Mouse (Mus musculus) limb, embryonic 15.5 days (tissue): Measurements from ENCODE around the gene App. TPM values are rescaled to one million over a fixed set of nuclear protein-coding genes. Genes with fewer than 3 reads are reported as not detected.
A peak's percentile ranks its signal among the peaks of the same experiment; 100 is the strongest.

Source experiments
- ATAC-seq: fragments of 200-750 bp; cut with Nextera tagmentation; 2 replicates; pipeline ENCODE4 v1.8.0; 2017; ENCODE audit warnings: low read depth, moderate TSS enrichment; ENCODE audit not compliant: insufficient number of reproducible peaks, low FRiP score, low TSS enrichment
- H3K27ac ChIP-seq: fragments of 300-500 bp; sonication (generic); 2 replicates; pipeline ENCODE4 v1.5.1; 2015; ENCODE audit warnings: moderate library complexity, mild to moderate bottlenecking, inconsistent platforms
- H3K27me3 ChIP-seq: fragments of 300-500 bp; sonication (generic); 2 replicates; pipeline ENCODE4 v1.6.1; 2015; ENCODE audit warnings: inconsistent platforms
- H3K36me3 ChIP-seq: fragments of 300-500 bp; sonication (generic); 2 replicates; pipeline ENCODE4 v1.6.1; 2015; ENCODE audit warnings: inconsistent platforms
- H3K4me1 ChIP-seq: fragments of 300-500 bp; sonication (generic); 2 replicates; pipeline ENCODE4 v1.6.1; 2015; ENCODE audit warnings: inconsistent platforms
- H3K4me2 ChIP-seq: fragments of 300-500 bp; sonication (generic); 2 replicates; pipeline ENCODE4 v1.6.1; 2015; ENCODE audit warnings: mild to moderate bottlenecking, inconsistent platforms
- H3K4me3 ChIP-seq: fragments of 300-500 bp; sonication (generic); 2 replicates; pipeline ENCODE4 v1.5.1; 2015; ENCODE audit warnings: mild to moderate bottlenecking, inconsistent platforms
- H3K9ac ChIP-seq: fragments of 300-500 bp; sonication (generic); 2 replicates; pipeline ENCODE4 v1.6.1; 2015; ENCODE audit warnings: inconsistent platforms
- H3K9me3 ChIP-seq: fragments of 300-500 bp; sonication (generic); 2 replicates; pipeline ENCODE4 v1.6.1; 2016; ENCODE audit warnings: inconsistent platforms
- WGBS: fragments of 180-500 bp; shearing (Covaris S2); methylation state at CpG from one replicate; pipeline ENCODE4 v1.1.7; 2015; 5-methylcytosine and 5-hydroxymethylcytosine counted together
- polyA plus RNA-seq: library from polyadenylated mRNA; unstranded; fragments of >200 nt; fragmentation: Nextera tagmentation; extraction: Ambion mirVana; gene quantifications from 2 replicates; pipeline ENCODE4 v1.2.1, GENCODE M21; 2015

Gene App
- polyA plus RNA-seq, result 221 and 231 TPM in 2 replicates

- under 1% methylated on average over 78 of the region's 78 CpGs for WGBS
- H3K4me1 ChIP-seq, result peaks cover 15% of the 10 kb centered on the region
- H3K36me3 ChIP-seq, result peaks cover 2% of the 10 kb centered on the region; the same call in 1 of the 2 replicates
- peak within 1 kb of the TSS; percentile 91 for H3K9ac ChIP-seq
- peak within 1 kb of the TSS; percentile 63 for H3K4me2 ChIP-seq
- H3K27me3 ChIP-seq, result no peaks in the 10 kb centered on the region
- peak; percentile 76 for ATAC-seq
- H3K4me3 ChIP-seq, result peak within 1 kb of the TSS; percentile 99
- H3K27ac ChIP-seq, result peak within 1 kb of the TSS; percentile 92
- H3K9me3 ChIP-seq, result no peaks in the 10 kb centered on the region
These were observed at the start of gene App for GRCm38 (mm10) chr16:85173373-85174081. Gene App (minus strand): TSS chr16:85173766.

- no peak overlapping the region for H3K4me2 ChIP-seq
- ATAC-seq, result no peak
- WGBS, result 46% methylated on average over 9 of the region's 9 CpGs
These were observed 42.3 kb upstream of the App start for GRCm38 (mm10) chr16:85215846-85216245.

DNA sequence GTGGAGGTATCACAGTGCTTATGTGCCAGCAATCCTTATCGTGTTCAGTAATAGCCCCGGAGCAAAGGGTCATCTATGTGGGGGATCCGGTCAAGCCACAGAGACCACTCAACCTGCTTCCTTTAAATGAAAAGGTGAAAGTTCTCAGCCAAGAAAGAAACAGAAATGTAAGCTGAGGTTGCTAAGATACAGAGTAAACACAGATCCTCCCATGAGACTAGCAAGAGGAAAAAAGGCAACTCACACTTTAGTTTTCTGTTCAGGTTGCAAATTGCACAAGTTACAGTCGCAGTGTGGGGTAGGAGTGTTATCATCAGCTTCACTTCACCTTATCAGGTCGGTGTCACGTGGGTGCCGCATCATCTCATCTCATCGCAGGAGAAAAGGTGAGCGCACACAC, 41.6 kb upstream of the App start:
- H3K4me3 ChIP-seq, result no peak overlapping the region
- H3K4me1 ChIP-seq, result 0 out of 2 replicates have a peak, but pooled peaks cover 5% of the 10 kb centered on the region
- no peak for ATAC-seq
- 74% methylated on average over 9 of the region's 9 CpGs for WGBS
- no peaks in the 10 kb centered on the region for H3K27me3 ChIP-seq
- no peaks in the 10 kb centered on the region for H3K36me3 ChIP-seq
- H3K9ac ChIP-seq, result no peak overlapping the region
- no peak overlapping the region for H3K4me2 ChIP-seq
- H3K27ac ChIP-seq, result no peak overlapping the region
- H3K9me3 ChIP-seq, result no peaks in the 10 kb centered on the region

More at GRCm38 (mm10) chr16:85215846-85216245, 42.3 kb upstream of the App start:
- 0 out of 2 replicates have a peak, but pooled peaks cover 5% of the 10 kb centered on the region for H3K4me1 ChIP-seq
- H3K9ac ChIP-seq, result no peak overlapping the region
- no peak overlapping the region for H3K27ac ChIP-seq
- H3K4me3 ChIP-seq, result no peak overlapping the region
- H3K9me3 ChIP-seq, result no peaks in the 10 kb centered on the region
- H3K36me3 ChIP-seq, result no peaks in the 10 kb centered on the region
- H3K27me3 ChIP-seq, result no peaks in the 10 kb centered on the region

DNA sequence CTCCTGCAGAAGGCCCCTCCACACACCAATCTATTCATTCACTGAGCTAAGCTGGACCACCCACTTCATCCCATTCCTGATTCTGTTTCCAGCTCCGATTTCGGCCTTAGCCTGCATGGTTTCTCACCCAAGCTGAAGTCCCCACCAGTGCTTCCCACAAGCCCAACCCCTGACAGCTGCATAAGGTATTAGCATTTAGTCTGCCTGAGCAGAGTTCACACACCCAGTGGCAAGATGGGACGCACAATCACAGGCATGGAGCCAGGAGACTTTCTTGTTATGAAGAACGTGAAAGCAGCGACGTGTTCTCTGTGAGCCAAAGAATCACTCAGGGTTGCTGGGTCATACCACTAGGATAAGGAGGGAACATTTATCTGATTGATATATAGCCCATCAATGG, 22.1 kb upstream of the App start:
- H3K4me3 ChIP-seq, result no peak overlapping the region
- no peaks in the 10 kb centered on the region for H3K4me1 ChIP-seq
- 55% methylated on average over 6 of the region's 6 CpGs for WGBS
- no peak overlapping the region for H3K27ac ChIP-seq
- H3K4me2 ChIP-seq, result no peak overlapping the region
- H3K9ac ChIP-seq, result no peak overlapping the region
- ATAC-seq, result no peak
- H3K27me3 ChIP-seq, result no peaks in the 10 kb centered on the region
- H3K9me3 ChIP-seq, result no peaks in the 10 kb centered on the region
- no peaks in the 10 kb centered on the region for H3K36me3 ChIP-seq

- Histone ChIP-seq H3K36me3 (no peaks in the 10 kb centered on the region), H3K27ac (no peak overlapping the region), H3K27me3 (no peaks in the 10 kb centered on the region), H3K4me1 (no peaks in the 10 kb centered on the region), H3K4me2 (no peak overlapping the region), H3K9ac (no peak overlapping the region), H3K4me3 (no peak overlapping the region), H3K9me3 (no peaks in the 10 kb centered on the region)
- ATAC-seq, result no peak
- WGBS, result 80% methylated on average over 6 of the region's 6 CpGs
These were observed 21.6 kb upstream of the App start for GRCm38 (mm10) chr16:85195167-85195566.

GRCm38 (mm10) chr16:85181502-85181901, 7.9 kb upstream of the App start:
- no peak overlapping the region for H3K4me3 ChIP-seq
- H3K27me3 ChIP-seq, result no peaks in the 10 kb centered on the region
- H3K9ac ChIP-seq, result no peak overlapping the region
- H3K36me3 ChIP-seq, result no peaks in the 10 kb centered on the region
- no peak overlapping the region for H3K4me2 ChIP-seq
- no peaks in the 10 kb centered on the region for H3K4me1 ChIP-seq
- no peaks in the 10 kb centered on the region for H3K9me3 ChIP-seq
- H3K27ac ChIP-seq, result no peak overlapping the region
- WGBS, result 33% methylated on average over 3 of the region's 3 CpGs
- ATAC-seq, result no peak

- H3K9me3 ChIP-seq, result no peaks in the 10 kb centered on the region
- H3K27ac ChIP-seq, result no peak overlapping the region
- H3K4me1 ChIP-seq, result no peaks in the 10 kb centered on the region
- no peaks in the 10 kb centered on the region for H3K27me3 ChIP-seq
- no peaks in the 10 kb centered on the region for H3K36me3 ChIP-seq
- ATAC-seq, result no peak
- H3K9ac ChIP-seq, result no peak overlapping the region
- H3K4me2 ChIP-seq, result no peak overlapping the region
- no peak overlapping the region for H3K4me3 ChIP-seq
- 63% methylated on average over 3 of the region's 3 CpGs for WGBS
These were observed 7.1 kb upstream of the App start for GRCm38 (mm10) chr16:85180710-85181109.

DNA sequence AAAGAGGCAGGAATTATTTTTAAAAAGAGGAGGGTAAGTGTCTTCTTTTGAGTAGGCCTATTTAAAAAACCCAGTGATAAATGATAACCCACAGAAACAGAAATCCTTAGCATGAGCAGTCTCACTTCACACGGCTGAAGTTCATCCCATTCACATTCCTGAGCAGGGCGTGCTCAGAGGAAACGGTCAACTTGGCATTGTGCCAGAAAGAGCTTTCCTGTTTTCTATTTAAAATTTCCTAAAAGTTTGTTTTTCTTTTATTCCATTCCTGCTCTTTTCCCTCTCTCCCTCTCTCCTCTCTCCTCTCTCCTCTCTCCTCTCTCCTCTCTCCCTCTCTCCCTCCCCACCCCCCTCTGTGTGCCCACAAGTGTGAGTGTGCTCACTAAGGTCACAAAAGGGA, 3.1 kb upstream of the App start:
- Histone ChIP-seq H3K27me3 (no peaks in the 10 kb centered on the region), H3K4me2 (no peak overlapping the region), H3K9me3 (no peaks in the 10 kb centered on the region), H3K4me3 (no peak overlapping the region), H3K4me1 (peaks cover 3% of the 10 kb centered on the region; the same call in 1 of the 2 replicates), H3K9ac (no peak overlapping the region), H3K27ac (no peak overlapping the region), H3K36me3 (no peaks in the 10 kb centered on the region)
- no peak for ATAC-seq
- 8% methylated on average over 3 of the region's 3 CpGs for WGBS

DNA sequence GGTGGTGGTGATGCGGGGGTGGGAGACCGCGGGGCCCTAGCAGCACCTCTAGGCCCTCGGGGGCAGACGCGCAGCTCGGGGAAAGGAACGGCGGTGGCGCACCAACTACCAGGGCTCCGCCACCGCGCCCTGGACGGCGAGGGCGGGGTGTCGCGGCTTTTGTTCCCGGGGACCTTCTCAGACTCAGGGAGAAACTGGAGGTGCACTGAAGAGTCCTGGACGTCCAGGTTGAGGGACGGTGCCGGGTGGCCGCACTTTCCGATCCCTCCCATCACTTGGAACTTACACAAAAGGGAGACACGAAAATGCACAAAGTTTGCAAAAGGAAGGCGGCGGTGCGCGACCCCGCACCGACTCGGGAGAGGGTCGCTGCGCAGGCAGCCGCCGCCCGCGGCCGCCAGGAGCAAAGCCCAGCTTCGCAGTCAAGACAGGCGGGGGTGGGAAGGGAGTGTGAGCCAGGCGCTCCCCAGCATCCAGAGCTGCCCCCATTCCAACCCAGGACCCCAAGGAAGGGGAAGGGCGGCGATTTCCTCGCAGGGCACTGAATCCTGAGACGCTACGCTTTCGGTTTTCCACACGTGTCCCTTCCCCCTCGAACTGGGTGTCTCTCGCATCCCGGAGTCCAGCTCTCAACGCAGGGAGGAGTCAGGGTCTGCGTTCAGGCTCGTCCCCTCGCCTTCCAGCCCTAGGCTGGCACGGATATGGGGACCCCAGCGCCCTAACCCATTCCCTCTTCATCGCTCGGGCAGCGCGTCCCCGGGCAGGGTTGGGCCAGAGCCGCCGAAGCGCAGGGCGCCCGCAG, 794 bp downstream of the App start:
- peak; percentile 42 for ATAC-seq
- peaks cover 18% of the 10 kb centered on the region for H3K4me1 ChIP-seq
- WGBS, result under 1% methylated on average over 66 of the region's 68 CpGs

GRCm38 (mm10) chr16:85171976-85172570, 1.5 kb downstream of the App start:
- Histone ChIP-seq H3K4me1 (peaks cover 19% of the 10 kb centered on the region), H3K36me3 (peaks cover 3% of the 10 kb centered on the region; the same call in 1 of the 2 replicates), H3K4me3 (peak overlapping the region; percentile 99), H3K9ac (peak overlapping the region; percentile 91), H3K27ac (peak overlapping the region; percentile 92), H3K27me3 (no peaks in the 10 kb centered on the region), H3K9me3 (no peaks in the 10 kb centered on the region), H3K4me2 (peak overlapping the region; percentile 63)
- ATAC-seq, result peak; percentile 26
- WGBS, result 0% methylated on average over 10 of the region's 10 CpGs

More for the DNA sequence above, 794 bp downstream of the App start:
- Histone ChIP-seq H3K27me3 (no peaks in the 10 kb centered on the region), H3K36me3 (peaks cover 3% of the 10 kb centered on the region; the same call in 1 of the 2 replicates), H3K4me2 (peak overlapping the region; percentile 63), H3K9ac (peak overlapping the region; percentile 91), H3K4me3 (peak overlapping the region; percentile 99), H3K9me3 (no peaks in the 10 kb centered on the region), H3K27ac (peak overlapping the region; percentile 92)

DNA sequence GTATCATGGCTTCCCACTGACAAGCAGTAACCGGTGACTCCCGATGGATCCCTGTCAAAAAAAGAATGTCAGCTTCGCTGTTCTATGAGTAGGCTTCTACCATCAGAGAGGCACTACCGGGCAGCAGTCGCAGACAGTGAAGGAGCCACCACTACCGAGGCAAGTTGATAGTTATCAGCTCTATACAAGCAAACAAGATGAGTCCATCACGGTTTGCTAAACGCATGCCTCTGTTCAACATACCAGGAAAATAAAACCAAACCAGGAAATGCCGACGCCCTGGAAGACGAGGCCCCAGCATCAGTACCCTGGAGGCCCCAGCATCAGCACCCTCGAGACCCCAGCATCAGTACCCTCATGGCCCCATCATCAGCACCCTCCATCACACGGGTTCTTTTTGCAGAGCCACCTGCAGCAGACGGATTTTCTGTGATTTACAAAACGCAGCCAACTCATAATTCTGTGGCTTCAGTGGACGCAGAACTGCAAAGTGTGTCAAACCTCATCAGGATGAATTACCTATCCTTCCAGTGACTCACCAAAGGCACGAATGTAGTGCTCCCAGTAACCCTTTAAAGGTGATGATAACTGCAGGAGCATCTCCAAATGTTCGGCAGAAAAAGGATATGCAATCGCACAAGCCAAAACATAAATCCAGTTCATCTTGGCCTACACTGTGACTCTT, 2.6 kb downstream of the App start:
- H3K9me3 ChIP-seq, result no peaks in the 10 kb centered on the region
- 57% methylated on average over 19 of the region's 19 CpGs for WGBS
- H3K36me3 ChIP-seq, result peaks cover 3% of the 10 kb centered on the region; the same call in 1 of the 2 replicates
- H3K4me1 ChIP-seq, result peaks cover 19% of the 10 kb centered on the region
- no peak overlapping the region for H3K9ac ChIP-seq
- no peak overlapping the region for H3K4me3 ChIP-seq
- no peak overlapping the region for H3K27ac ChIP-seq
- H3K27me3 ChIP-seq, result no peaks in the 10 kb centered on the region
- H3K4me2 ChIP-seq, result peak overlapping the region; percentile 24; the same call in 1 of the 2 replicates
- no peak for ATAC-seq
